Mouse (Mus musculus): ENCODE data around the gene F11r. TPM values are rescaled to one million over a fixed set of nuclear protein-coding genes. Genes with fewer than 3 reads are reported as not detected.

The F11r gene
- total RNA-seq, 2 experiments from 2014 or later, result 4.7 to 5.1 TPM

GRCm38 (mm10) chr1:171435974-171436373 lies 1.4 kb upstream of the F11r start:
- DNase-seq (ENCODE audit: extremely low spot score in 1 of 2, low spot score in 1 of 2), result no peak

- no peak for DNase-seq (ENCODE audit: extremely low spot score in 1 of 2, low spot score in 1 of 2)
Measured at GRCm38 (mm10) chr1:171438014-171438670, 807 bp downstream of the F11r start.

- DNase-seq (ENCODE audit: extremely low spot score in 1 of 2, low spot score in 1 of 2), result no peak
Measured at GRCm38 (mm10) chr1:171439072-171439471, 1.7 kb downstream of the F11r start.

GRCm38 (mm10) chr1:171440025-171440725 lies 2.8 kb downstream of the F11r start:
- no peak for DNase-seq (ENCODE audit: extremely low spot score in 1 of 2, low spot score in 1 of 2)

GRCm38 (mm10) chr1:171441466-171442412 lies 4.4 kb downstream of the F11r start:
- DNase-seq (ENCODE audit: extremely low spot score in 1 of 2, low spot score in 1 of 2), result no peak

- no peak for DNase-seq (ENCODE audit: extremely low spot score in 1 of 2, low spot score in 1 of 2)
Measured at GRCm38 (mm10) chr1:171442413-171442760, 5.1 kb downstream of the F11r start.

GRCm38 (mm10) chr1:171445050-171445449 lies 7.7 kb downstream of the F11r start:
- no peak for DNase-seq (ENCODE audit: extremely low spot score in 1 of 2, low spot score in 1 of 2)

- no peak for DNase-seq (ENCODE audit: extremely low spot score in 1 of 2, low spot score in 1 of 2)
Measured at GRCm38 (mm10) chr1:171446854-171447253, 9.5 kb downstream of the F11r start.

- no peak for DNase-seq (ENCODE audit: extremely low spot score in 1 of 2, low spot score in 1 of 2)
Measured at GRCm38 (mm10) chr1:171447692-171448091, 10.4 kb downstream of the F11r start.

GRCm38 (mm10) chr1:171450062-171450461 lies 12.7 kb downstream of the F11r start:
- DNase-seq (ENCODE audit: extremely low spot score in 1 of 2, low spot score in 1 of 2), result no peak

GRCm38 (mm10) chr1:171451001-171451400 lies 13.7 kb downstream of the F11r start:
- no peak for DNase-seq (ENCODE audit: extremely low spot score in 1 of 2, low spot score in 1 of 2)

- no peak for DNase-seq (ENCODE audit: extremely low spot score in 1 of 2, low spot score in 1 of 2)
Measured at GRCm38 (mm10) chr1:171452522-171452921, 15.2 kb downstream of the F11r start.

GRCm38 (mm10) chr1:171452923-171453322 lies 15.6 kb downstream of the F11r start:
- no peak for DNase-seq (ENCODE audit: extremely low spot score in 1 of 2, low spot score in 1 of 2)

- no peak for DNase-seq (ENCODE audit: extremely low spot score in 1 of 2, low spot score in 1 of 2)
Measured at GRCm38 (mm10) chr1:171454926-171455325, 17.6 kb downstream of the F11r start.

- no peak for DNase-seq (ENCODE audit: extremely low spot score in 1 of 2, low spot score in 1 of 2)
Measured at GRCm38 (mm10) chr1:171457568-171457967, 20.2 kb downstream of the F11r start.

GRCm38 (mm10) chr1:171459791-171460190 lies 22.5 kb downstream of the F11r start:
- no peak for DNase-seq (ENCODE audit: extremely low spot score in 1 of 2, low spot score in 1 of 2)

- no peak for DNase-seq (ENCODE audit: extremely low spot score in 1 of 2, low spot score in 1 of 2)
Measured at GRCm38 (mm10) chr1:171460551-171461503, 23.5 kb downstream of the F11r start.

- no peak for DNase-seq (ENCODE audit: extremely low spot score in 1 of 2, low spot score in 1 of 2)
Measured at GRCm38 (mm10) chr1:171463133-171463532, 25.8 kb downstream of the F11r start.

- DNase-seq (ENCODE audit: extremely low spot score in 1 of 2, low spot score in 1 of 2), result no peak
Measured at GRCm38 (mm10) chr1:171465749-171466412, 28.5 kb downstream of the F11r start.
